Mouse (Mus musculus) lung, adult 2 months (tissue): ENCODE measurements around the gene Psmd12.

Source experiments
- CTCF ChIP-seq: fragments of 200-500 bp; IDR thresholded peaks from 2 replicates; pipeline ENCODE4 v1.5.1; 2011; ENCODE audit warnings: mild to moderate bottlenecking, low read length, control low read depth; ENCODE audit not compliant: insufficient read depth
- POLR2A ChIP-seq: fragments of 200-500 bp; IDR thresholded peaks from 2 replicates; pipeline ENCODE4 v1.6.1; 2011; ENCODE audit warnings: low read depth, mild to moderate bottlenecking, control low read depth, low read length, borderline replicate concordance; ENCODE audit errors: extremely low read depth

DNA sequence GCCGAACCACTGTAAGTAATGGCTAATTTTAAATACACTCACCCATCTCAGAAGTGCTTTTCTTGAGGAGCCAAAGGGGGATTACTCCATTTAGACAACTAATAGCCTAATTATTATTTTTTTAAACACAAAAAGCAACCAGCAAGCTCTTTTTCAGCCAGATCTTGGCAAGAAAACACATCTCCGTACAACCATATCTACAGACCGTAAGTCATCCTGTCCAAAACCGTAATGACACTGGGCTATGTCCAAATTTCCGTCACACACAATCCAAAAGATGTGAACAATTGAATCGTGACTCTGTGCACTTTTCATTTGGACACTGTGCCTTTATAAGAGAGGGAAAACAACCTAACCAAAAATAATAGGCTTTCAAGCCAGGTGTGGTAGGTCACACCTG is 29.2 kb upstream of the Psmd12 start:
- TF ChIP-seq POLR2A (no peak), CTCF (no peak)
